Mouse (Mus musculus): ENCODE data around the gene Npdc1.

GRCm38 (mm10) chr2:25354211-25354610, 44.9 kb upstream of the Npdc1 start:
- TF ChIP-seq CTCF (IDR thresholded peaks at IDR 0.05; ENCODE audit: borderline replicate concordance, insufficient read depth, low read length) (no peak), POLR2A (IDR thresholded peaks at IDR 0.05; ENCODE audit: low read depth, low read length) (no peak)

Measured in embryonic fibroblast, embryonic 13.5 days (primary cell).